Mouse (Mus musculus): Measurements from ENCODE around the gene Catsperg1. TPM values are rescaled to one million over a fixed set of nuclear protein-coding genes. Genes with fewer than 3 reads are reported as not detected.
"Not testable (repeated sequence)": the region's sequence is repeated elsewhere in the genome, so short reads cannot be mapped to it uniquely, and the experiment has no call there.

Gene Catsperg1
- total and polyA plus RNA-seq, 2 experiments from 2014 or later, result 0.14 to 1.2 TPM

DNA sequence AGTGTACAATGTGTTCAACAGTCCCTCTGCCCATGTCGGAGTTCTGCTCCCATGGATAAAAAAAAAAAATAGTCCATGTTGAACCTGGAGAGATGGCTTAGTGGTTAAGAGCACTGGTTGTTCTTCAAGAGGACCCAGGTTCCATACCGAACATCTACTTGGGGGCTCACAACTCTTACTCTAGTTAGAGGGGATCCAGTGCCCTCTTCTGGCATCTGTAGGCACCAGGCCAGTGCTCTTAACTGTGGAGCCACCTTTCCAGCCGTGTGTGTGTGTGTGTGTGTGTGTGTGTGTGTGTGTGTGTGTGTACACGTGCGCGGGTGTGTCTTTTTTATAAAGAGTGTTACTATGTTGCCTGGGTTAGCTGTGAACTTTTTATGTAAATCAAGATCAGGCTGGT is 11.3 kb downstream of the Catsperg1 start:
- Histone ChIP-seq H3K4me3 (ENCODE audit: low read depth, low read length) (no peak overlapping the region), H3K4me1 (ENCODE audit: control insufficient read depth, insufficient read depth) (no peaks in the 10 kb centered on the region), H3K9ac (replicated peaks; ENCODE audit: low read depth, low read length) (no peak overlapping the region), H3K4me2 (ENCODE audit: low read depth, low read length) (no peak overlapping the region), H3K9me3 (replicated peaks; ENCODE audit: control insufficient read depth, low read length) (no peaks in the 10 kb centered on the region), H3K36me3 (replicated peaks; ENCODE audit: control insufficient read depth, insufficient read depth, low read length) (no peaks in the 10 kb centered on the region), H3K27ac (ENCODE audit: low read depth) (no peak overlapping the region), H3K27me3 (ENCODE audit: control insufficient read depth, insufficient read depth, low read length) (no peaks in the 10 kb centered on the region)
- ATAC-seq (ENCODE audit: insufficient read depth, low read depth) (no peak), DNase-seq (ENCODE audit: low spot score) (no peak)
- WGBS, result 73% methylated on average over 5 of the region's 6 CpGs
- TF ChIP-seq CTCF (IDR thresholded peaks at IDR 0.05; ENCODE audit: low read depth) (no peak), EP300 (IDR thresholded peaks at IDR 0.05; ENCODE audit: low read depth) (no peak)

DNA sequence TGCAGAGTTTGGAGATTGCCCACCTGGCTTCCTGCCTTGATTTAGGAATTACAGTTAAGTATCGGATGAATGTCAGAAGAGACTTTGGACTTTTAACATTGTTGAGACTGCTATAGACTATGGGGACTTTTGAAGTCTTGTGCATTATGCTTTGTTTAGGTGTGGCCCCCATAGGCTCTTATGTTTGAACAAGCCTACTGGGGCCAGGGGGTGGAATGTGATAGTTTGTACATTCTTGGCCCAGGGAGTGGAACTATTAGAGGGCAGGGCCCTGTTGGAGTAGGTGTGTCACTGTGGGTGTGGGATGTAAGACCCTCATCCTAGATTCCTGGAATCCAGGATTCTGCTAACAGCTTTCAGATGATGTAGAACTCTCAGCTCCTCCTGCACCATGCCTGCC is 19.6 kb downstream of the Catsperg1 start:
- H3K36me3 ChIP-seq (replicated peaks; ENCODE audit: control insufficient read depth, insufficient read depth, low read length); H3K4me3 ChIP-seq (ENCODE audit: low read depth, low read length); H3K9me3 ChIP-seq (replicated peaks; ENCODE audit: control insufficient read depth, low read length); H3K27ac ChIP-seq (ENCODE audit: low read depth); H3K4me2 ChIP-seq (ENCODE audit: low read depth, low read length); ATAC-seq (ENCODE audit: insufficient read depth, low read depth); H3K27me3 ChIP-seq (ENCODE audit: control insufficient read depth, insufficient read depth, low read length); DNase-seq (ENCODE audit: low spot score); H3K4me1 ChIP-seq (ENCODE audit: control insufficient read depth, insufficient read depth); H3K9ac ChIP-seq (replicated peaks; ENCODE audit: low read depth, low read length): not testable (repeated sequence)
- WGBS, result 67% methylated on average over 1 of the region's 1 CpGs

DNA sequence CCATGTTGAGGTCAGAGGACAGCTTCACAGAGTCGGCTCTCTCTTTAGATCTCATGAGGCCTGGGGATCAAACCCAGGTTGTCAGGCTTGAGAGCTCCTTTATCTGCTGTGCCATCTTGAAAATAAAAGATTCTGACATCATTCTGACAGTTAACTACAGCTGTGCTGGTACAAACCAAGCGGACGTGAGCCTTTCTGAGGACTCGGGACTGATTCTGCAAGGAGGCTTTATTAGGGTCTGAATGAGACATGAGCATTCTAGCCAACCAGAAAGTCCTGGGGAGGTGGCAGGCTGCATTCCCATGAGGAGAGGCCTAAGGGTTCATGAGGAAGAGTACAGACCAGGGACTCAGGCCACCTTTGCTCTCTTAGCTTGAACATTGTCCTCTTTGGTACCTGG is 32.5 kb downstream of the Catsperg1 start:
- H3K4me2 ChIP-seq (ENCODE audit: low read depth, low read length); H3K9ac ChIP-seq (replicated peaks; ENCODE audit: low read depth, low read length); H3K27me3 ChIP-seq (ENCODE audit: control insufficient read depth, insufficient read depth, low read length); DNase-seq (ENCODE audit: low spot score); H3K4me3 ChIP-seq (ENCODE audit: low read depth, low read length); H3K9me3 ChIP-seq (replicated peaks; ENCODE audit: control insufficient read depth, low read length); H3K27ac ChIP-seq (ENCODE audit: low read depth); ATAC-seq (ENCODE audit: insufficient read depth, low read depth); H3K36me3 ChIP-seq (replicated peaks; ENCODE audit: control insufficient read depth, insufficient read depth, low read length): not testable (repeated sequence)
- WGBS, result 97% methylated on average over 4 of the region's 4 CpGs
- H3K4me1 ChIP-seq (ENCODE audit: control insufficient read depth, insufficient read depth), result peaks cover 14% of the 10 kb centered on the region

DNA sequence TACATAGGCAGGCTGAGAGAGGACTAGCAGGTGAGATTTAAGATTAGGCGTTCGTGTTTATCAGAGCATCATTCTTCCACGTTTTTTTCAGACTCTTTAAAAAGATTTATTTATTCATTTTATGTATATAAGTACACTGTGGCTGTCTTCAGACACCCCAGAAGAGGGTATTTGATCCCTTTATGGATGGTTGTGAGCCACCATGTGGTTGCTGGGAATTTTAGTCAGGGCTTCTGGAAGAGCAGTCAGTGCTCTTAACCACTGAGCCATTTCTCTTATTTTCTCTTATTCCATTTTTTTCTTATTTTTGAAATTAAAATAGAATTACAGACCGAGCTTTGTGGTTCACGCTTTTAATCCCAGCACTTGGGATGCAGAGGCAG is 33.0 kb downstream of the Catsperg1 start:
- DNase-seq (ENCODE audit: low spot score), result no peak
- peaks cover 15% of the 10 kb centered on the region for H3K36me3 ChIP-seq (replicated peaks; ENCODE audit: control insufficient read depth, insufficient read depth, low read length)
- H3K27ac ChIP-seq (ENCODE audit: low read depth), result no peak overlapping the region
- peaks cover 14% of the 10 kb centered on the region for H3K4me1 ChIP-seq (ENCODE audit: control insufficient read depth, insufficient read depth)
- WGBS, result 39% methylated on average over 5 of the region's 5 CpGs
- no peaks in the 10 kb centered on the region for H3K27me3 ChIP-seq (ENCODE audit: control insufficient read depth, insufficient read depth, low read length)
- TF ChIP-seq EP300 (IDR thresholded peaks at IDR 0.05; ENCODE audit: low read depth) (no peak), CTCF (IDR thresholded peaks at IDR 0.05; ENCODE audit: low read depth) (no peak)
- ATAC-seq (ENCODE audit: insufficient read depth, low read depth), result no peak
- no peak overlapping the region for H3K9ac ChIP-seq (replicated peaks; ENCODE audit: low read depth, low read length)
- no peaks in the 10 kb centered on the region for H3K9me3 ChIP-seq (replicated peaks; ENCODE audit: control insufficient read depth, low read length)
- peak overlapping the region; percentile 94 for H3K4me3 ChIP-seq (ENCODE audit: low read depth, low read length)
- H3K4me2 ChIP-seq (ENCODE audit: low read depth, low read length), result peak overlapping the region; percentile 19; the same call in 1 of the 2 replicates

DNA sequence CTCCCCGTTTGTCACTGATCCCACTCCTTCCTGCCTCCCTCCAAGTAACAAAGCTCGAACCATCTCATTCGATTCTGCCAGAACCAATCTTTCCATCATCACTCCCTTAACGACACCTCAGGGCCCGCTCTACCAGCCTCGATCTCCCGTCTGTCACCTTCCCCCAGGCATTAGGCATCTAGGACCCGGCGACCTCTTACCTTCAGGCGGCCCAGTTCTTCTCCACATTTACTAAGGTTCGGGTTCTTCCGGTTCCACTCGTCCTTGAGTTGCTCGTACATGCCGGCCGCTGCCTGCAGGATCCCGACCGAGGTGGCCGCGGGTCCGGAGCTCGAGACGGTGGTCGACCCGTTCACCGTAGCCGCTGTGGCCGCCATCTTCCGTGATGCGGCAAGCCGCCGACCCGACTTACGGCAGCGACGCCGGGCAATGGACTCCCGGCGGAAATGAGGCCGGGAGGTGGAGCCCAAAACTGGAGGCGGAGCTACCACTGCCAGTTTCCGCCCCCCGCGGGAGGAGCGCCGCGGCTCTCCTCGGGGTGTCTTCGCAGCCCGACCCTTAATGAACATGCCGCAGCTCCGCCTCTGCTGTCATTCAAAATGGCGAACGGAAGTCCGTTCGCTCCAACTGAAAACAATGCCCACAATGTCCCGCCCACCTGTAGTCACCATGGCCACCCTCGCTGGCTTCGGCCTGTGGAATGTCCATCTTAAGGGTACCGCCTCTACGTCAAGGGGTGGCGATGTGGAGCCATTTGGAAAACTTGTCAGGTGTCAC is 33.6 kb downstream of the Catsperg1 start, which contains the start of gene Psmd8:
Psmd8 (minus strand) TSS at position 625 of the 777 bp plus-strand sequence.
- no peaks in the 10 kb centered on the region for H3K9me3 ChIP-seq (replicated peaks; ENCODE audit: control insufficient read depth, low read length)
- H3K27me3 ChIP-seq (ENCODE audit: control insufficient read depth, insufficient read depth, low read length), result no peaks in the 10 kb centered on the region
- DNase-seq (ENCODE audit: low spot score) (peak; percentile 99), ATAC-seq (ENCODE audit: insufficient read depth, low read depth) (peak; percentile 97)
- H3K4me1 ChIP-seq (ENCODE audit: control insufficient read depth, insufficient read depth), result peaks cover 14% of the 10 kb centered on the region
- WGBS, result under 1% methylated on average over 62 of the region's 62 CpGs
- H3K9ac ChIP-seq (replicated peaks; ENCODE audit: low read depth, low read length), result peak within 1 kb of the TSS; percentile 89
- TF ChIP-seq EP300 (IDR thresholded peaks at IDR 0.05; ENCODE audit: low read depth), result peak; percentile 47; the same call in 1 of the 2 replicates
- peak; percentile 54 for TF ChIP-seq CTCF (IDR thresholded peaks at IDR 0.05; ENCODE audit: low read depth)
- H3K4me3 ChIP-seq (ENCODE audit: low read depth, low read length), result peak within 1 kb of the TSS; percentile 94
- H3K27ac ChIP-seq (ENCODE audit: low read depth), result peak within 1 kb of the TSS; percentile 85
- peak within 1 kb of the TSS; percentile 89 for H3K4me2 ChIP-seq (ENCODE audit: low read depth, low read length)
- H3K36me3 ChIP-seq (replicated peaks; ENCODE audit: control insufficient read depth, insufficient read depth, low read length), result peaks cover 20% of the 10 kb centered on the region

DNA sequence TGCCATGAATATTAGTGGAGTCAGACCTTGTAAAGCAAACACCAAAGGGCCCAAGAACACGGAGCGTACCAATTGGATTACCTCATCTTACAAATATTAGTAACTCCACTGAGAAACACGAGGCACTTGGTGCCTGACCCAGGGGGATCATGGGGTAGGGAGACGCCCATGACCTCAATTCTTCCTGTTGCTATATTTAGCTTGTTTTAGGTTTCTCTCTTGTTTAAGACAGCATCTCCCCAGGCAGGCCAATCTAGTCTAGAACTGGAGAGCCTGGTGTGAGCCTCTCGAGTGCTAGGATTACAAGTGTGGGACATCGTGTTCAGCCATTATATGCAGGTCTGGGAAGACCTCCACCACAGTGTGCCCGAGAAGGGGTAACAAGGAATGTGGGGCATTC is 34.5 kb downstream of the Catsperg1 start:
- Histone ChIP-seq H3K27me3 (ENCODE audit: control insufficient read depth, insufficient read depth, low read length) (no peaks in the 10 kb centered on the region), H3K4me2 (ENCODE audit: low read depth, low read length) (peak overlapping the region; percentile 89), H3K4me3 (ENCODE audit: low read depth, low read length) (peak overlapping the region; percentile 94), H3K4me1 (ENCODE audit: control insufficient read depth, insufficient read depth) (peaks cover 14% of the 10 kb centered on the region), H3K9me3 (replicated peaks; ENCODE audit: control insufficient read depth, low read length) (no peaks in the 10 kb centered on the region), H3K36me3 (replicated peaks; ENCODE audit: control insufficient read depth, insufficient read depth, low read length) (peaks cover 30% of the 10 kb centered on the region), H3K9ac (replicated peaks; ENCODE audit: low read depth, low read length) (peak overlapping the region; percentile 89), H3K27ac (ENCODE audit: low read depth) (peak overlapping the region; percentile 85)
- no peak for ATAC-seq (ENCODE audit: insufficient read depth, low read depth)
- DNase-seq (ENCODE audit: low spot score), result peak; percentile 40
- 16% methylated on average over 7 of the region's 7 CpGs for WGBS
- no peak for TF ChIP-seq EP300 (IDR thresholded peaks at IDR 0.05; ENCODE audit: low read depth)
- no peak for TF ChIP-seq CTCF (IDR thresholded peaks at IDR 0.05; ENCODE audit: low read depth)

Data from heart, postnatal 0 days (tissue).